Mouse (Mus musculus) myocyte (in vitro differentiated cells): Measurements from ENCODE around the gene Rpl22.

Source experiments
- CEBPB ChIP-seq: IDR thresholded peaks from 2 replicates; pipeline ENCODE4 v1.6.1; 2011; ENCODE audit warnings: mild to moderate bottlenecking, moderate library complexity; ENCODE audit not compliant: poor library complexity, insufficient read depth, severe bottlenecking
- MAX ChIP-seq: IDR thresholded peaks from one replicate; pipeline ENCODE4 v1.6.1; 2011; ENCODE audit warnings: low read depth, mild to moderate bottlenecking, control low read depth
- MYOG ChIP-seq, 3 experiments: IDR thresholded peaks; one replicate each; pipeline ENCODE4 v1.6.1; 2011; ENCODE audit warnings: control low read depth in 2 of 3, low read depth in 2 of 3, mild to moderate bottlenecking in 2 of 3; ENCODE audit not compliant: insufficient read length in 2 of 3, control insufficient read depth in 1 of 3, insufficient read depth in 1 of 3
- POLR2A ChIP-seq: IDR thresholded peaks from one replicate; pipeline ENCODE4 v1.6.1; 2011; ENCODE audit warnings: low read depth, mild to moderate bottlenecking, control low read depth, moderate library complexity; ENCODE audit not compliant: insufficient read length
- POLR2AphosphoS2 ChIP-seq: IDR thresholded peaks from one replicate; pipeline ENCODE4 v1.6.1; 2011; ENCODE audit warnings: low read depth, control low read depth; ENCODE audit not compliant: insufficient read length
- SRF ChIP-seq: IDR thresholded peaks from one replicate; pipeline ENCODE4 v1.6.1; 2011; ENCODE audit warnings: low read depth; ENCODE audit not compliant: control insufficient read depth, insufficient read length
- TCF12 ChIP-seq: IDR thresholded peaks from one replicate; pipeline ENCODE4 v1.6.1; 2011; ENCODE audit warnings: mild to moderate bottlenecking, control low read depth; ENCODE audit not compliant: poor library complexity, insufficient read depth, severe bottlenecking
- USF1 ChIP-seq: IDR thresholded peaks from one replicate; pipeline ENCODE4 v1.6.1; 2011; ENCODE audit warnings: low read depth, mild to moderate bottlenecking, control low read depth, moderate library complexity

GRCm38 (mm10) chr4:152313211-152313632 is 12.3 kb upstream of the Rpl22 start:
- TF ChIP-seq POLR2AphosphoS2 (no peak), POLR2A (no peak), TCF12 (no peak), USF1 (no peak), SRF (no peak), MAX (no peak), MYOG (IDR thresholded peaks at IDR 0.05; ENCODE audit: control insufficient read depth in 1 of 3, insufficient read depth in 1 of 3, insufficient read length in 2 of 3, low read depth in 2 of 3) (no peak), CEBPB (no peak)
